Mouse (Mus musculus): ENCODE measurements around the gene Hnrnpl. TPM values are rescaled to one million over a fixed set of nuclear protein-coding genes. Genes with fewer than 3 reads are reported as not detected.

Gene Hnrnpl
- total RNA-seq, 2 experiments from 2014 or later, result 417 to 431 TPM

DNA sequence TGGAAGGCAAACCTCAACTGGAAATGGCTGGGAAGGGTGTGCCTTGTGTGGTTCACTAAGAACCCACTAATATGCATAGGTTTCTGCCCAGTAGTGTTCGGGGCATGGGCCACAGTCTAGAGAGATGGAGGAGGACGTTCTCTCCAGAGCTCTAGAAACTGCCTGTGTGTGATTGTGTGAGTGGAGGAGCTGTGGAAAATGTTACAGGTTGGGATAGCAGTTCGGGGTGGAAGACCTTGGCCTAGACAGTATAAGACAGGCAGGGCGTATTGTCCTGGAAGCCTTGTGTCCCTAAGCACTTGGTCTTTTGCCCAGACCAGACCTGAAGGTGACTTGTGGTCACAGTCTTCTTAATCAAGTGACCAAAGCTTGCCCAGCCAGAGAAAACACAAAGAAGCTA, 4.1 kb downstream of the Hnrnpl start:
- no peak for DNase-seq

DNA sequence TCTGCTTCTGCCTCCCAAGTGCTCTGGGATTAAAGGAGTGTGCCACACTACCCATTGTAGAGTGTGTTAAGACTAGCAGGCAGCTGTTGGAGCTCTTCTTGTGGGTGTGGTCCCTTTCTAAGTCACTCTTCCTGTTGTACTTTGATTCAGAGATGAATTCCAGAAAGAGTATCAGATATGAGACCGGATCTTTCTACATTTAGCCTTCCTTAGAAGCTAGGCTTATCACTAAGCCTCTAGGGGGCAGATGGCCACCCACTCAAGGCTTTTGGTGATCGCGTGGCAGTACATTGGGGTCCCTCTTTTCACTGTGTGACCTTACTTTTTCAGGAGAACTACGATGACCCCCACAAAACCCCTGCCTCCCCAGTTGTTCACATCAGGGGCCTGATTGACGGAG, 4.6 kb downstream of the Hnrnpl start:
- DNase-seq, result no peak

- DNase-seq, result no peak
Measured at GRCm38 (mm10) chr7:28814306-28815034, 6.1 kb downstream of the Hnrnpl start.

DNA sequence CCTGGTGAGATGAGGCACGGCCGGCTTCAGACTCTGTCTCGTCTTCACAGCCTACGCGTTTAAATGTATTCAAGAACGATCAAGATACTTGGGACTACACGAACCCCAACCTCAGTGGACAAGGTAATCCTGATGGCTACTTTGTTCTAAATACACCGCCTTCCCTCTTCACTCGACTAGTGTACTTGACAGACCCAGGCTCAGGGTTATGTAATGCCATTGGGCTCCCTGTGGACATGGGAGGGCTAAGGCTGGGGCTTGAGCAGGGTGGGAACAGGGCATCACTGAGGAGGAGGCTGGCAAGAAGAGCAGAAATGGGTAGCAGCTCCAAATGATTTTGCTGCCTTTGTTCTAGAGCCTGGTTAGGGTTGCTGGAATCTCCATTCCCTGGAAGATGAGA, 6.9 kb downstream of the Hnrnpl start:
- no peak for DNase-seq

DNA sequence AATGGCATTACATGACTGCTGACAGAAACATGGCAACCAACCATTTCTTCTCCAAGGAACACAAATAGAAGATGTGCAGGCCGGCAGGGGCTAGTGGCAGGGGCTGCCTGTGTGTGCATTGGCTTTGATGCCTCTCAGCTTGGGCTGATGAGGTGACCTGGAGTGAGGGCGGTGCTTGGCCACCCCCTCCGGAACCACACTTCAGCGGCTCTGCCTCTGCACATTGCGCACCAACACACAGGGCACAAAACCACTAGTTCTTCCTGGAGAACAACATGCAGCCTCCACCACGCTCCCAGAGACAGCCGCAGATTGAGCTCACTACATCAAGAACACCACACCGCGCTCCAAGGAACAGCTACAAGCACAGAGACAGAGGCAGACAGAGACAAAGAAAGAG, 7.9 kb downstream of the Hnrnpl start:
- peak in 1 of 2 experiments; percentile 11 for DNase-seq

DNA sequence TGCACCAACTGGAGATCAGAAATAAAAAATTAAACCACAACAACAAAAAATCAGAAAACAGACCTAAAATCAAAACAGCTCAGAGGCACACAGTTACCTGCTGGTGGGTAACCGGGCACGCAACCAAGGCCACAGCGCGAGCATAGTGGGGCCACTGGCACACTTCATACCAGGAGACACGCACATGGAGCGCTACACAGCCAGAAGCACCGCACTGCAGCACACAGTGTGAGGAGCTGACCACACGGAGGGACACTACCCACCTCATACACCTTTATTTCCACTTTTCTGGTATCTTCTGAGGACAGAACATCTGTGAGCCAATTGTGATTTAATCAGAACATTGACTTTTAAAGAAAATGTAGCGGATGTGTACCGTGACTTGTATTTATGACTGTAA, 8.6 kb downstream of the Hnrnpl start:
- DNase-seq, result no peak

- no peak for DNase-seq
Measured at GRCm38 (mm10) chr7:28817524-28817923, 9.2 kb downstream of the Hnrnpl start.

GRCm38 (mm10) chr7:28817957-28818356, 9.6 kb downstream of the Hnrnpl start:
- no peak for DNase-seq

DNA sequence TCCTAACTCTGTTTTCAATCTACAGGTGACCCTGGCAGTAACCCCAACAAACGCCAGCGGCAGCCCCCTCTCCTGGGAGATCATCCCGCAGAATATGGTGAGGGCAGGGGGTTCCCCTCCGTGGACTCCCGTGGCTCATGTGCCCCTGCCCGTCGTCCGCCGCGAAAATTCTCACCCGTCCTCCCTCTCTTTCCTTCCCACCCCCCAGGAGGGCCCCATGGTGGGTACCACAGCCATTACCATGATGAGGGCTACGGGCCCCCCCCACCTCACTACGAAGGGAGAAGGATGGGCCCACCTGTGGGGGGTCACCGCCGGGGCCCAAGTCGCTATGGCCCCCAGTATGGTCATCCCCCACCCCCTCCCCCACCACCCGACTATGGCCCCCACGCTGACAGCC, 10.1 kb downstream of the Hnrnpl start:
- no peak for DNase-seq

DNA sequence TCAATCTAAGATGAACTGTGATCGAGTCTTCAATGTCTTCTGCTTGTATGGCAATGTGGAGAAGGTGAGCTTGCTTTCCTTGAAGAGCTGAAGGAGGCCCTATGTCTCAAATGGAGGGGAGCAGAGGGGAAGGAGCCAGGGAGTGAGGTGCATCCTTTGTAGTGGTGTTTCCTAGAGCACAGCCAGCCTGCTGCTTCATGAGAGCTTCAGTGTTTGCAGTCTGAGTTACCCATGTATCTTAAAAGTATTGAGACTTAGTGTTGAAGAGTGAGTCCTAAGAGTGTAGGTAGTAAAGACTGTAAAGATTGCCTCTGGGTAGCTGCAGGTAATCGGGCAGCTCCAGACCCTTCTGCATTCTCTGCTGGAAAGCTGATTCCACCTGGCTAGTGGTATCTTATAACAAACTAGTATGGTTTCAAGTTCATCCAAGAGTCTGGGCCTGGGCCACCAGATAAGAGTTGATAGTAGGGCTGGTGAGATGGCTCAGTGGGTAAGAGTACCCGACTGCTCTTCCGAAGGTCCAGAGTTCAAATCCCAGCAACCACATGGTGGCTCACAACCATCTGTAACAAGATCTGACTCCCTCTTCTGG, 10.6 kb downstream of the Hnrnpl start:
- DNase-seq, result no peak

GRCm38 (mm10) chr7:28819571-28819970, 11.2 kb downstream of the Hnrnpl start:
- no peak for DNase-seq

DNA sequence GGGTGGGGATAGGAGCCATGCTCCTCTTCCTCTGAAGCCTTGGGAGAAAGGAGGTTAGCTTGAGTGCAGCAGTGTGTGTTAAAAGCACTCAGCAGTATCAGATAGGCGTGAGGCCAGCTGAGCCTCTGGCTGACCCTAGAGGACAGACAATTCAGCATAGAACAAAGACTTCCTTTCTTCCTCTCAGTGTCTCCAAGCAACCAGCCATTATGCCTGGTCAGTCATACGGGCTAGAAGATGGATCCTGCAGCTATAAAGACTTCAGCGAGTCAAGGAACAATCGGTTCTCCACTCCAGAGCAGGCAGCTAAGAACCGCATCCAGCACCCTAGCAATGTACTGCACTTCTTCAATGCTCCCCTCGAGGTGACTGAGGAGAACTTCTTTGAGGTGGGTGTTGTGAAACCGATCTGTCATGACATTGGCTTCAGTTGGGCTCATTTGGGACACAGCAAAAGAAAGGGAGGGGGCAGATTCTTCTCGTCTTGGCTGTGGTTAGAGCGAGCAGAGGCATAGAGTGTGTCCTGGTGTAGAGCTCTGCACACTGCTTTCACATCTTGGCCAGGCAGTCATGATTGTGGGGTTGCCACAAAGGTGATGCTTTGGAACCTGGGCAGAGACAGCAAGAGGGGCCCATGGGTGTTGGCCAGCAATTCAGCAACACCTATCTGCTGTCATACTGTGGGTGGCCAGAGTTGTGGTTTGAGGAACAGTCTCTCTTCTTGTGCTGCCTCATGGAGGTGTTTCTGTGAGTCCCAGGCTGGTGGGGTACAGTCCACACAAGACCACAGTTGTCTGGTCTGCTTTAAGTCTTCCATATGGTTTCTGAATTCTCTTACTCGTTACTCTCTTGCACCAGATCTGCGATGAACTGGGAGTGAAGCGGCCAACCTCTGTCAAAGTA, 12.3 kb downstream of the Hnrnpl start:
- peak in 1 of 2 experiments; percentile 11 for DNase-seq

- peak; percentile 71 to 80 for DNase-seq
Measured at GRCm38 (mm10) chr7:28821261-28821831, 13.0 kb downstream of the Hnrnpl start.

DNA sequence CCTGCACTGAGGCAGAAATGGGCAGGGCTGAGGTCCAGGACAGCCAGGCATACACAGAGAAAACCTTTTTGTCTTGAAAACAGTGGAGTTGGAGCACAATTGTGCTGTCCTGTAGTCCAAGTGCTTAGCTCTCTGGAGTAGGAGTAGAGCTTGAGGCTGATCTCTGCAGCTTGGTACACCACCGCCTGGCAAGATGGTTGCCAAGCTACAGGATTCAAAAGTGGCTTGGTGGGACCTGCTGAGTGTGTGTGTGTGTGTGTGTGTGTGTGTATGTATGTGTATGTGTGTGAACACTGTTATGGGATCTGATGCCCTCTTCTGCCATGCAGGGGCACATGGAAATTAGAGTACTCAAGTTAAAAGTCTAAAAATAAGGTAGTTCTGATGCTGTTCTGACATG, 14.2 kb downstream of the Hnrnpl start:
- no peak for DNase-seq

DNA sequence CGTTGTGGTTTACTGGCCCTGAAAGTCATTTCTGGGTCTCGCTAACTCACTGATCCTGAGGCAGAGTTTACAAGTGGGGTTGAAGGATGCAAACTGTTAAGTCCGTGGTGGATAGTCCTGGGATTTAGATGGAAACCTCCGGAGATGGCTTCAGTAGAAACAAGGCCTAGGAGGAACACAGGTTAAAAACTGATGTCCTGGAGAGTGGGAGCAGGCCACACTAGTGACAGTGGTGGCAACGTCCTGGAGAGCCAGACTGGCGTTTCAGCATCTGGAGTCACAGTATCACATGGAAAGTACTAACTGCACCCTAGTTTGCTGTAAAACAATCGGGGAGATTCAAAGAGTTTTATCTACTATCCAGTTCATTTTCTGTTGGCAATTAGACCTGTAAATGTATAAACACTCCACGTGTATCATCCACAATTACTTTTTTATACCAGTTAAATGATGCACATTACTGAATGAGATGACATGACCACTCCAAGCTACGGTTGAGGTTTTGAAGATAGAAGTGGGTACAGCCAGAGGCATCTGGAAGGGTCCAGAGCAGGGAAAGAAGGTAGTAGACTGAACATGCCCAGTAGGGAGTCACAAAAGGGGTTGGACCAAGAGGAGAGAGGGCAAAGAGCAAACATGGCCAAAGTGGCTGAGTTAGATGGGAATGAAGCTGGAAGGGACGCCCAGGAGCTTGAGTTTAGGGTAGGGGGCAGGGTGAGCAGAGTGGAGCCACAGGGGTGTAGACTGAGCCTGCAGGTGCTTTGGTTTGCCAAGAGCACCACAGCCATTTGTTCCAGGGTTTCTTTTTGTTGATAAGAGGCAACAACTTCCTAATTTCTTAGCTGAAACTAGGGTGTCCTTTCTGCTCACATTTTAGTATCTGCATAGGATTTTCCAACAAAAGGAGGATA, 14.9 kb downstream of the Hnrnpl start:
- DNase-seq, result no peak

DNA sequence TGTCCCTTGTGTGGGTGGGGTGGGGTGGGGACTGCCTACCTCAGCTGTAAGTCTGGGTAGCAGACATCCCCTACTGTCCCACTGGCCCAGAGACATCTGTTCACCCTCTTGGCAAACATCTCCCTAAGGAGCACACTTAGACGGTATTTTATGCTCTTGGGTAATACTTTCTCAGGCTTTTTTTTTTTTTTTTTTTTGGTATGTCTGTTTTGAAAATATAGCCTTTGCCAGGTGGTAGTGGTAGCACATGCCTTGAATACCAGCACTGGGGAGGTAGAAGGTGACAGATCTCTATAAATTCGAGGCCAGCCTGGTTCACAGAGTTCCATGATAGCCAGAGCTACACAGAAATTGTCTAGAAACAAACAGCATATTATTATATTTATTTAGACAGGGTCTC, 15.6 kb downstream of the Hnrnpl start:
- no peak for DNase-seq

GRCm38 (mm10) chr7:28824941-28825685, 16.8 kb downstream of the Hnrnpl start, which contains the start of gene Ech1:
Gene Ech1, plus strand, starts transcription at chr7:28825217.
- peak; percentile 83 to 88 for DNase-seq

- DNase-seq, result peak in 1 of 2 experiments; percentile 12
Measured at GRCm38 (mm10) chr7:28825686-28826401, 17.5 kb downstream of the Hnrnpl start.

DNA sequence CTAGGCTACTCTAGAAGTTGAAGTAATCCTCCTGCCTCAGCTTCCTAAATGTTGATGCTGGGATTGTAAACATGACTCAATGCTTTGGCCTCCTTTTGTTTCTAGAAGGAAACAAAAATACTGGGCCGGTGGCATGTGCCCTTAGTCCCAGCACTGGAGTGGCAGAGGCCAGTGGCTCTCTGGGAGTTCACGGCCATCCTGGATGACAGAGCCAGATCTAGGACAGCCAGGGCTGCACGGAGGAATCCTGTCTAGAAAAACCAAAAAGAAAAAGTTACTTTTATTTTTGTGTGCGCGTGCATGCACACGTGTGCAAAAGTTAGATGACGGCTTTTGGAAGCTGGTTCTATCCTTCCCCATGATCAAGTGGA, 18.0 kb downstream of the Hnrnpl start:
- DNase-seq, result no peak

- peak; percentile 27 to 59 for DNase-seq
Measured at GRCm38 (mm10) chr7:28827338-28827737, 19.0 kb downstream of the Hnrnpl start.

Measured in layer of hippocampus, postnatal 36 days (tissue).